Mouse (Mus musculus) ES-Bruce4 (cell line): Measurements from ENCODE around the gene Rad50.

ENCODE experiments used
- CTCF ChIP-seq: IDR thresholded peaks from one replicate; pipeline ENCODE4 v1.8.1; 2011; ENCODE audit warnings: low read depth, low read length
- EP300 ChIP-seq: IDR thresholded peaks from 2 replicates; pipeline ENCODE4 v1.6.1; 2011; ENCODE audit warnings: low read depth, low read length; ENCODE audit not compliant: insufficient read depth
- POLR2A ChIP-seq: IDR thresholded peaks from one replicate; pipeline ENCODE4 v1.8.1; 2011; ENCODE audit warnings: low read length; ENCODE audit not compliant: insufficient read depth

DNA sequence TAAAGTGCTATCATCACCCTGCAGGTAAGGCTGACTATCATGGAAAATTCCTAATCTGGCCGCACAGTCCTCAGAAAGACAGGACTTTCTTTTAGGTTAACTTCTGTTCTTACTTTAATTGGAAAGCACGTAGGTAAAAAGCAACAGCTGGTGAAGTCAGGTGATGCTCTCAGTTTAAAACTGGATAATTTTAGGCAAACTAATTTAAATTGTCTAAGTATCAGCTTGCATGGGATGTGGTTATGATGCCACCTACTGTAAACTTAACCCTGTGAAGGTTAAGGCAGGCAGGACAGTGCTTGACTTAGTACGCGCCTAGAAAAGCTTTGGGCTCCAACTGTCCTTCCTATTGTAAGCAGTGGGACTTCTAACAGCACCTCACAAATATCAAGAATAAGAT lies 35.7 kb downstream of the Rad50 start:
- TF ChIP-seq CTCF (no peak), POLR2A (no peak), EP300 (no peak)
